Mouse (Mus musculus) lung, postnatal 36 days (tissue): Measurements from ENCODE around the gene Tdrd9.

Source experiments
- DNase-seq: peaks from one replicate; pipeline ENCODE4 v3.0.0; 2022; ENCODE audit warnings: mixed read lengths

Tdrd9 gene

GRCm38 (mm10) chr12:112108696-112109445, 137.5 kb downstream of the Tdrd9 start:
- DNase-seq = no peak

GRCm38 (mm10) chr12:112109701-112110100, 138.3 kb downstream of the Tdrd9 start:
- no peak for DNase-seq

- no peak for DNase-seq
These were observed 140.0 kb downstream of the Tdrd9 start for GRCm38 (mm10) chr12:112111323-112111722.

- no peak for DNase-seq
These were observed 140.9 kb downstream of the Tdrd9 start for GRCm38 (mm10) chr12:112112235-112112634.

GRCm38 (mm10) chr12:112112686-112113396, 141.5 kb downstream of the Tdrd9 start:
- no peak for DNase-seq

- peak; percentile 95 for DNase-seq
These were observed 142.4 kb downstream of the Tdrd9 start for GRCm38 (mm10) chr12:112113710-112114109.

GRCm38 (mm10) chr12:112117006-112117405, 145.6 kb downstream of the Tdrd9 start:
- no peak for DNase-seq

GRCm38 (mm10) chr12:112117649-112118048, 146.3 kb downstream of the Tdrd9 start:
- no peak for DNase-seq
